Mouse (Mus musculus): ENCODE data around the gene Agfg1.

Gene Agfg1

GRCm38 (mm10) chr1:82824147-82824546, 15.1 kb upstream of the Agfg1 start:
- DNase-seq (ENCODE audit: low read depth, low spot score) = no peak

GRCm38 (mm10) chr1:82825256-82825655, 14.0 kb upstream of the Agfg1 start:
- no peak for DNase-seq (ENCODE audit: low read depth, low spot score)

- no peak for DNase-seq (ENCODE audit: low read depth, low spot score)
These were observed 13.5 kb upstream of the Agfg1 start for GRCm38 (mm10) chr1:82825783-82826182.

- DNase-seq (ENCODE audit: low read depth, low spot score) = no peak
These were observed 12.4 kb upstream of the Agfg1 start for GRCm38 (mm10) chr1:82826911-82827310.

- DNase-seq (ENCODE audit: low read depth, low spot score) = no peak
These were observed 8.5 kb upstream of the Agfg1 start for GRCm38 (mm10) chr1:82830771-82831170.

GRCm38 (mm10) chr1:82831547-82832240, 7.6 kb upstream of the Agfg1 start:
- no peak for DNase-seq (ENCODE audit: low read depth, low spot score)

GRCm38 (mm10) chr1:82832495-82833021, 6.7 kb upstream of the Agfg1 start:
- DNase-seq (ENCODE audit: low read depth, low spot score) = no peak

- no peak for DNase-seq (ENCODE audit: low read depth, low spot score)
These were observed 5.8 kb upstream of the Agfg1 start for GRCm38 (mm10) chr1:82833501-82833900.

- DNase-seq (ENCODE audit: low read depth, low spot score) = no peak
These were observed 4.7 kb upstream of the Agfg1 start for GRCm38 (mm10) chr1:82834572-82834971.

- no peak for DNase-seq (ENCODE audit: low read depth, low spot score)
These were observed 2.7 kb upstream of the Agfg1 start for GRCm38 (mm10) chr1:82836342-82837217.

GRCm38 (mm10) chr1:82837579-82837978, 1.7 kb upstream of the Agfg1 start:
- no peak for DNase-seq (ENCODE audit: low read depth, low spot score)

- no peak for DNase-seq (ENCODE audit: low read depth, low spot score)
These were observed 601 bp upstream of the Agfg1 start for GRCm38 (mm10) chr1:82838469-82839295.

- peak; percentile 26 for DNase-seq (ENCODE audit: low read depth, low spot score)
These were observed 535 bp downstream of the Agfg1 start for GRCm38 (mm10) chr1:82839614-82840421.

- no peak for DNase-seq (ENCODE audit: low read depth, low spot score)
These were observed 16.4 kb downstream of the Agfg1 start for GRCm38 (mm10) chr1:82855729-82856128.

GRCm38 (mm10) chr1:82858236-82858635, 19.0 kb downstream of the Agfg1 start:
- DNase-seq (ENCODE audit: low read depth, low spot score) = no peak

- DNase-seq (ENCODE audit: low read depth, low spot score) = no peak
These were observed 21.1 kb downstream of the Agfg1 start for GRCm38 (mm10) chr1:82860391-82860790.

GRCm38 (mm10) chr1:82870202-82870601, 30.9 kb downstream of the Agfg1 start:
- DNase-seq (ENCODE audit: low read depth, low spot score) = no peak

- DNase-seq (ENCODE audit: low read depth, low spot score) = no peak
These were observed 39.9 kb downstream of the Agfg1 start for GRCm38 (mm10) chr1:82879172-82879571.

GRCm38 (mm10) chr1:82880196-82880595, 40.9 kb downstream of the Agfg1 start:
- no peak for DNase-seq (ENCODE audit: low read depth, low spot score)

GRCm38 (mm10) chr1:82893269-82893668, 54.0 kb downstream of the Agfg1 start:
- DNase-seq (ENCODE audit: low read depth, low spot score) = no peak

- DNase-seq (ENCODE audit: low read depth, low spot score) = no peak
These were observed 61.3 kb downstream of the Agfg1 start for GRCm38 (mm10) chr1:82900567-82900966.
